Mouse (Mus musculus) stomach, embryonic 14.5 days (tissue): ENCODE results near the gene Ctxn1. TPM values are rescaled to one million over a fixed set of nuclear protein-coding genes. Genes with fewer than 3 reads are reported as not detected.

Source experiments
- ATAC-seq: fragments of 200-750 bp; cut with Nextera tagmentation; 2 replicates; pipeline ENCODE4 v1.8.0; 2017; ENCODE audit warnings: low read depth, moderate TSS enrichment; ENCODE audit not compliant: insufficient number of reproducible peaks, insufficient read depth, low FRiP score
- H3K27ac ChIP-seq: fragments of 300-500 bp; sonication (generic); 2 replicates; pipeline ENCODE4 v1.5.1; 2014; ENCODE audit warnings: mild to moderate bottlenecking, low read length, moderate library complexity, mixed read lengths
- H3K27me3 ChIP-seq: fragments of 300-500 bp; sonication (generic); 2 replicates; pipeline ENCODE4 v1.6.1; 2014; ENCODE audit warnings: low read length, control low read depth, mixed read lengths; ENCODE audit not compliant: control insufficient read depth, insufficient read depth
- H3K36me3 ChIP-seq: fragments of 300-500 bp; sonication (generic); 2 replicates; pipeline ENCODE4 v1.6.1; 2014; ENCODE audit warnings: mild to moderate bottlenecking, control low read depth, low read length, moderate library complexity, mixed read lengths; ENCODE audit not compliant: control insufficient read depth, insufficient read depth
- H3K4me1 ChIP-seq: fragments of 300-500 bp; sonication (generic); 2 replicates; pipeline ENCODE4 v1.6.1; 2014; ENCODE audit warnings: low read length, control low read depth, mixed read lengths; ENCODE audit not compliant: control insufficient read depth, insufficient read depth
- H3K4me2 ChIP-seq: fragments of 300-500 bp; sonication (generic); replicated peaks from 2 replicates; pipeline ENCODE4 v1.6.1; 2014; ENCODE audit warnings: low read depth, low read length, control low read depth
- H3K4me3 ChIP-seq: fragments of 300-500 bp; sonication (generic); 2 replicates; pipeline ENCODE4 v1.5.1; 2014; ENCODE audit warnings: low read depth, low read length, control low read depth
- H3K9ac ChIP-seq: fragments of 300-500 bp; sonication (generic); replicated peaks from 2 replicates; pipeline ENCODE4 v1.6.1; 2014; ENCODE audit warnings: low read depth, mild to moderate bottlenecking, control low read depth, low read length, moderate library complexity, mixed read lengths
- H3K9me3 ChIP-seq: fragments of 300-500 bp; sonication (generic); 2 replicates; pipeline ENCODE4 v1.6.1; 2016; ENCODE audit warnings: low read depth, low read length, control low read depth; ENCODE audit not compliant: control insufficient read depth
- WGBS: fragments of 180-500 bp; shearing (Covaris S2); extraction: QIAGEN DNeasy Blood & Tissue Kit; methylation state at CpG from one replicate; pipeline ENCODE4 v1.1.7; 2014; 5-methylcytosine and 5-hydroxymethylcytosine counted together
- polyA plus RNA-seq: library from polyadenylated mRNA; unstranded; fragments of >200 nt; fragmentation: Nextera tagmentation; extraction: Ambion mirVana; gene quantifications from 2 replicates; pipeline ENCODE4 v1.2.1, GENCODE M21; 2014

Gene Ctxn1
- polyA plus RNA-seq, 1 experiment from 2014 or later, result 87.4 TPM

DNA sequence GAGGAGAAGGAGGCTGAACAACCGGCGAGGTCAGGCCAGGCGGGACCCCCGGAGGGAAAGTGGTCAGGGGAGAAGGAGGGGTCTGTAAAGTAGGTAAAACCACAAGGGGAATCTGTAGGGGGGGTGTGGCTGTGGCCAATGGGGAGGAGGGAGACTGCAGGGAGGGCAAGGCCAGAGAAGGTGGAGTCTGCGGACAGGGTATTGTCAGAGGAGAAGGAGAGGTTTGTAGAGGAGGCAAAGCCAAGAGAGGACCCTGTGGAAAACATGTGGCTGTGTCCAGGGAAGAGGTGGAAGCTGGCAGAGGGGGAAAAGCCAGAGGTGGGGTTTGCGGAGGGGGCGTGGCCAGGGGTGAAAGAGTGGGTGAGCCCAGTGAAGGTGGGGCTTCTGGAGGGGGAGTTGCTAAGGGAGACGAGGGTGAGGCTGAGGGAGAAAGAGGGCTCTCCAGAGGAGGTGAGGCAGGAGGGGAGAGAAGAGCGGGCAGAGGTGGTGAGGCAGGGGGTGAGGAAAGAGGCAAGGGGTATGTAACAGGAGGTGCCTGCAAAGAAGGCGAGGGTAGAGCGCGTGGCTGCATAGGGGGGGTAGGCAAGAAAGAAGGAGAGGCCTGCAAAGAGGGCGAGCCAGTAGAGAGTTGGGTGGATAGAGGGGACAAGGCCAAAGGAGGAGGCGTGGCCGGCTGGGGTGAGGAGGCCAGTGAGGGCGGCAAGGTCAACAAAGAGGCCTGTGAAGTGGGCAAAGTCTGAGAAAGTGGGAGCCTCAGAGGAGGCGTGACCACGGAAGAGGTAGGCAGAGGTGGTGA, 45.7 kb downstream of the Ctxn1 start:
- no peaks in the 10 kb centered on the region for H3K4me1 ChIP-seq
- H3K27me3 ChIP-seq, result no peaks in the 10 kb centered on the region
- H3K4me3 ChIP-seq, result peak overlapping the region; percentile 41
- H3K9me3 ChIP-seq, result no peaks in the 10 kb centered on the region
- 0 out of 2 replicates have a peak overlapping the region, but pooled peaks have one; percentile 14 for H3K9ac ChIP-seq
- H3K4me2 ChIP-seq, result peak overlapping the region; percentile 89
- 3% methylated on average over 18 of the region's 18 CpGs for WGBS
- ATAC-seq, result peak; percentile 77
- peak overlapping the region; percentile 49 for H3K27ac ChIP-seq
- no peaks in the 10 kb centered on the region; the same call in 1 of the 2 replicates for H3K36me3 ChIP-seq

DNA sequence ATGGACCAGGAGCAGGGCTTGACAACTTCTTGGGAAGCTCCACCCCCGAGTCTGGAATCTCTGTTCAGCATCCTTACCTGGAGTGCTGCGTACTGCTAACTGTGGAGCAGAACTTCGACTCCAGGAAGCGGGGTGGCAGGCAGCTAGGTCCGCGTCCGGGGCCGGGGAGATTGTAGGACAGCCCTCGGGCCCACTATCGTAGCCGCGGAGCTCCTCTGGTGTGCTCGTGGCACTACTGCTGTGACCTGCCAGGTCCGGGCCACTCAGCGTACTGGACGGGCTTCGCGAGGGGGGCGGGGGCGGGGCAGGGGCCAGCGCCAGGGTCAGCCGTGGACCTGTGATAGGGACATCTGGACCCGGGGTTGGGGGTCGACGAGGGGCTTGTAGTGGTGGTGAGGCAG, 46.3 kb downstream of the Ctxn1 start:
- H3K9me3 ChIP-seq, result no peaks in the 10 kb centered on the region
- no peak overlapping the region; the same call in 1 of the 2 replicates for H3K27ac ChIP-seq
- peak overlapping the region; percentile 41 for H3K4me3 ChIP-seq
- H3K4me1 ChIP-seq, result no peaks in the 10 kb centered on the region
- WGBS, result 1% methylated on average over 25 of the region's 25 CpGs
- H3K9ac ChIP-seq, result 0 out of 2 replicates have a peak overlapping the region, but pooled peaks have one; percentile 14
- H3K4me2 ChIP-seq, result peak overlapping the region; percentile 89
- ATAC-seq, result peak; percentile 10; the same call in 1 of the 2 replicates
- no peaks in the 10 kb centered on the region; the same call in 1 of the 2 replicates for H3K36me3 ChIP-seq
- H3K27me3 ChIP-seq, result no peaks in the 10 kb centered on the region

GRCm38 (mm10) chr8:4211097-4211496, 48.0 kb downstream of the Ctxn1 start:
- H3K27ac ChIP-seq, result no peak overlapping the region
- no peak overlapping the region for H3K4me2 ChIP-seq
- H3K27me3 ChIP-seq, result 0 out of 2 replicates have a peak, but pooled peaks cover under 1% of the 10 kb centered on the region
- WGBS, result 77% methylated on average over 6 of the region's 6 CpGs
- H3K4me1 ChIP-seq, result no peaks in the 10 kb centered on the region; the same call in 1 of the 2 replicates
- H3K9ac ChIP-seq, result no peak overlapping the region
- no peak overlapping the region for H3K4me3 ChIP-seq
- H3K9me3 ChIP-seq, result no peaks in the 10 kb centered on the region
- H3K36me3 ChIP-seq, result no peaks in the 10 kb centered on the region; the same call in 1 of the 2 replicates
- no peak for ATAC-seq

Other genes with a start within 250 kb of the Ctxn1 start
- not detected in 2 replicates for gene Cd209f, start 153.4 kb downstream of the Ctxn1 start, polyA plus RNA-seq
- gene Cd209g, start 125.2 kb downstream of the Ctxn1 start, polyA plus RNA-seq, result not detected in 2 replicates
- 20.2 and 20.8 TPM in 2 replicates for gene Evi5l, start 92.7 kb downstream of the Ctxn1 start, polyA plus RNA-seq
- 6.3 and 8.9 TPM in 2 replicates for gene Prr36, start 41.8 kb downstream of the Ctxn1 start, polyA plus RNA-seq
- 3.5 and 3.6 TPM in 2 replicates for gene Lrrc8e, start 32.4 kb downstream of the Ctxn1 start, polyA plus RNA-seq
- gene Map2k7, start 20.5 kb downstream of the Ctxn1 start, polyA plus RNA-seq, result 22.0 and 26.0 TPM in 2 replicates
- 2.4 and 2.7 TPM in 2 replicates for gene Gm49320, start 20.4 kb downstream of the Ctxn1 start, polyA plus RNA-seq
- 4.9 and 5.3 TPM in 2 replicates for gene Tgfbr3l, start 11.1 kb downstream of the Ctxn1 start, polyA plus RNA-seq
- gene Snapc2, start 6.2 kb downstream of the Ctxn1 start, polyA plus RNA-seq, result 57.1 and 61.9 TPM in 2 replicates
- gene Timm44, start 16.6 kb upstream of the Ctxn1 start, polyA plus RNA-seq, result 80.7 and 81.1 TPM in 2 replicates
- gene Ccl25, start 65.9 kb upstream of the Ctxn1 start, polyA plus RNA-seq, result 17.0 and 17.2 TPM in 2 replicates
- gene Elavl1, start 66.1 kb upstream of the Ctxn1 start, polyA plus RNA-seq, result 224 and 239 TPM in 2 replicates
- 44.6 and 46.2 TPM in 2 replicates for gene Cers4, start 233.8 kb upstream of the Ctxn1 start, polyA plus RNA-seq